Mouse (Mus musculus): Measurements from ENCODE around the gene Pias3.
"Not testable (repeated sequence)": the region's sequence is repeated elsewhere in the genome, so short reads cannot be mapped to it uniquely, and the experiment has no call there.

Pias3 gene

DNA sequence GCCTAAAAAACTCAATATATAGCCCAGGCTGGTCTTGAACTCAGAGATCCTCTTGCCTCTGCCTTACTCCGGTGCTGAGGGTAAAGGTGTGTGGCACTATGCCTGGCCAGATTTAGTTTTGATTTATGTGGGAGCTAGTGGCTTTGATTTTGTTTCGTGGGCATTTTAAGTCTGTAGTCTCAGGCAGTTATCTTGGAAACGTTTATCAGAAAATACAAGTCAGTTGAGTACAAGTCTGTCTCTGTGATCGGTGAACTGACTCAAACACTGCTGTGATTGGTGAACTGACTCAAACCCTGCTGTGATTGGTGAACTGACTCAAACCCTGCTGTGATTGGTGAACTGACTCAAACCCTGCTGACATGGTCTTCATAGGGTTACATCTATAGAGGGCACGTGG lies 34.6 kb downstream of the Pias3 start:
- DNase-seq (ENCODE audit: low read depth) = no peak

DNA sequence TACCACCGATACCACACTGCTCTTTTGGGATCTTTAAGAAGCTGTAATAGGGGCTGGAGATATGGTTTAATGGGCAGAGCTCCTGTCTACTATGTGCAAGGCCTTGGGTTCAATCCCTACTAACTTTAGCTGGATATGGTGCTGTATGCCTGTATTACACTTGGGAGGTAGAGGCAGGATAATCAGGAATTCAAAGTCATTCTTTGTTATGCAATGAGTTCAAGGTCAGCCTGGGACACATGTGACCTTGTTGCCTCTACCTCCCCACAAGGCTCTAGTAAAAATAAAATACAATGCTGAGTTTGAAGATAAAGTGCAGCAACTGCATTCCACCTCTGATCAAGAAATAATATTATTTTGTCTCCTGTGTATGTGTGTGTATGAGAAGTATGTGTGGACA lies 37.8 kb downstream of the Pias3 start:
- no peak for DNase-seq (ENCODE audit: low read depth)

DNA sequence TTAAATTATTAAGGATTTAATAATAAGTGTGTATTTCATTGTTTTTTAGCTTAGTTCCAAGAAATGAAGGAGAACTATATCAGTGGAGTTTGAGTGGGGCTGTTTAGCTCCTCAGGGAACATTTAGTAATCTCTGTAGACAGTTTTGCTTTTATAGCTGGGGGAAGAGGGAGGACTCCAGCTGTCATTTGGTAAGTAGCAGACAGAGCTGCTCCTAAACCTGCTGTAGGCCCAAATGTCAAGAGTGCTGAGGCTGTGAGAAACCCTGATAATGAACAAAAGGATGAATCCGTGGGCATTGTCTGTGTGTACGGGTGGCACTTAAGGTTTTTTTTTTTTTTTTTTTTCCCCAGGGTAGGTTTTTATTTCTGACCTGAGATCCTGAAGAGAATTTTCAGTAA lies 39.0 kb downstream of the Pias3 start:
- DNase-seq (ENCODE audit: low read depth) = no peak

DNA sequence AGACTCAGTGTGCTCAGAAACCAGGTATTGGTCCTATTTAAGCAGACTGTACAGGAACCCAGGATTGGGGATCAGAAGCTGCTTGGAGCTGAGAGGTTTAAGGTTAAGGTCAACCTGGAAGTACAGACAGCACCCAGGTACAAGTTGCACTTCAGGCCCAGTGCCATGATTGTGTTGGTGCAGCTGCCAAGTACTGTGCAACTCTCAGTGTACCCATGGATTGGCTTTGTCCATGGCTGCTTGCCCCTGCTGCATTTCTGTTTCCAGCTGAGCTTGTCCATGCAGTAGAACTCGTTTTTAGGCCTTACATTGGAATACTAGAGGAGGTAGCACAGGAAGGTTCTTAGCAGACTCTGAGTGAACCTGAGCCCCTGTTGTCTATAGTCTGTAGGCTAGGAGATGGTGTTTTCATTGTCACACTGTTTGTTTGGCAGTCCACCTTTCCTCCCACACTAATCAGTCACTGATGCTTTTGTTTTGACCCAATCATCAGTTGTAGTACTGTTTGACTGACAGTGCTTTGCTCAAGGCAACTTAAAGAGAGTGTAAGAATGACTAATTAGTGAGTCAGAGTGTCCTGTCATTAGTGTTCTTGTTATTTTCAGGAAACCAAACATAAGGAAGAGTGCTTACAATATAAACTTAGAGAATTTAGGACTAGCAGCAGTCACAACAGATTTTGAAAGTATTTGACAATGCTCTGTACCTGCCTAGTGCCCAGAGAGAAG lies 41.0 kb downstream of the Pias3 start:
- no peak for DNase-seq (ENCODE audit: low read depth)

DNA sequence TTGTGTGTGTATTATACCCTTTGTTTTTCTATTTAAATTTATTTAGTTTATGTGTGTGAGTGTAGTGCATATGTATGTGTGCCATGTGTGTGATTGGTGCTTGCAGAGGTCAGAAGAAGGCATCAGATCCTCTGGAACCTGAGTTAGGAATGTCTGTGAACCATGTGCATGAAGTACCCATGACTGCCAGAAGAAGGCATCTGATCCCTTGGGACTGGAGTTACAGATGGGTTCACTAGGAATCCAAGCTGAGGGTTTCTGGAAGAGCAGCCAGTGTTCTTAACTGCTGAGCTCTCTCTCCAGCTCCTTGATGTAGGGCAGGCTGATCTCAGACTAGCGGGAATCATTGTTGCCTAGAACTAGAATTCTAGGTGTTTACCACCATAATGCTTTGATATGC lies 41.8 kb downstream of the Pias3 start:
- no peak for DNase-seq (ENCODE audit: low read depth)

DNA sequence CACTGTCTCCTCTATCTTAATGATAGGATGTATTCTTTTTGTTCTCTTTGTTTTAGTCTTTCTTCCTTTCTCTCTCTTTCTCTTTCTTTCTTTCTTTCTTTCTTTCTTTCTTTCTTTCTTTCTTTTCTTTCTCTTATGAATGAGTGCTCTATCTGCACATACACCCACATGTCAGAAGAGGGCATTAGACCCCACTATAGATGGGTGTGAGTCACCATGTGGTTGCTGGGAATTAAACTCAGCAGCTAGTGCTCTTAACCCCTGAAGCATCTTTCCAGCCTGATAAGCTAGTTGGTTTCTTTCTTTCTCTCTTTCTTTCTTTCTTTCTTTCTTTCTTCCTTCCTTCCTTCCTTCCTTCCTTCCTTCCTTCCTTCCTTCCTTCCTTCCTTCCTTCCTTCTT lies 44.1 kb downstream of the Pias3 start:
- not testable (repeated sequence) for DNase-seq (ENCODE audit: low read depth)

GRCm38 (mm10) chr3:96744348-96744747 lies 48.2 kb downstream of the Pias3 start:
- no peak for DNase-seq (ENCODE audit: low read depth)

DNA sequence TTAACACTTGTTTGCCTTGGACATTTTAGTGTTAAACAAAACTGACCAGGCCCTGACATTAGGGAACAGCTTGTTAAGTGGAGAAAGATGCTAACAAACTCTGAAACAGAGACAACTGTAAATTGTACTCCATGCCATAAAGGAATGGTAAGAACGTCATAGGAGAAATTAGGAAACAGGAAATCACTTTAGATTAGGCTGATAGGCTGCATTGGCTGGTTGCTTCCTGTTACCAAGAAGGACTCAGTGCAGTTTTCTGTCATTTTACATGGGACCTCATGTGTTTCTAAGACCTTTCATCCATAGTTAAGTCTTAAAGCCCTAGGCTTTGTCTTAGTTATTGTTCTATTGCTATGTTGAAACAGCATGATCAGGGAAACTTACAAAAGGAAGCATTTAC lies 50.6 kb downstream of the Pias3 start:
- DNase-seq (ENCODE audit: low read depth) = no peak
